Mouse (Mus musculus): ENCODE data around the gene Fuk.

- no peak for TF ChIP-seq CTCF (IDR thresholded peaks at IDR 0.05; ENCODE audit: low read depth)
- no peak for TF ChIP-seq EP300 (IDR thresholded peaks at IDR 0.05; ENCODE audit: low read depth)
Measured at GRCm38 (mm10) chr8:110918460-110918859, 16.2 kb upstream of the Fuk start.

Measured in liver, postnatal 0 days (tissue).